9 mouse cellular contexts compared by ENCODE assay signal in the genomic region with DNA sequence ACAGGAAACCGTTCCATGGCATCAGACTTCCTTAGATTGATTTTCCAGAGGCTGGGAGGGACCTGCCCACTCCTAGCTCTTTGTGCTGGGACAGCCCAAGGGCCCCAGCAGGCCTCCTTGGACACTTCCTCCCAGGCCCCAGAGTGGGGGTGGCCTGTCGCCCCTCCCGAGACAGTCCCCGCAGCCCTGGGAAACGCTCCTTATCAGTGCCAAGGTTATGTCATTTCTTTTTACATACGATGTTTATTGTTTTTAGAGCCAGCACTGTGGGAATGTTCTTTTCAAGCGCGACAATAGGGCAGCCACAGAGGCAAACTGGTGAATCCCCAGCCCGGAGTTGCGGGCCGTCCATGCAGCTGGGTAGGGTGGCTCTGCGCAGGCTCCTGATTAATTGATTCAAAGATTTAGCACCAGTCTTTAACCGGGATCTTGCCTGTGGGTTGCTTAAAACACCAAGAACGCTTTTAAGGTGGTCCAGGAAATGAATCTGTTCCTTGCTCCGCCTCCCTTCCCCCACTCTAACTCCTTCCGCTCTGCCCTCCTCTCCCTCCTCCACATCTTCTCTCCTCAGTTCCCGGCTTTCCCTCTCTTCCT.
DNase-seq lines count a peak whose midpoint lies in the region; ATAC-seq and TF ChIP-seq lines count a peak whose summit lies in the region.
"Had no signal": no experiment of that assay in that cellular context is flagged by ENCODE, and none has a peak within 500 bp of the region (broad histone marks: within the 10 kb centered on the region; RNA-seq: fewer than 3 reads in every experiment).

No protein-coding gene starts in this region.

- no peak for DNase-seq in spleen, adult 2 months (ENCODE audit: low read depth in 1 of 2, low spot score in 2 of 2)
- no peak for DNase-seq in spleen, adult 12 weeks (ENCODE audit: low spot score)
- peak; percentile 51 for DNase-seq in forebrain, postnatal 0 days
- DNase-seq in heart, postnatal 4 days, result peak; percentile 74
- DNase-seq in left cerebral cortex, postnatal 10 days (ENCODE audit: extremely low spot score in 1 of 2, low spot score in 2 of 2), result peak; percentile 30 to 86
- DNase-seq in lung, postnatal 14 days, result peak; percentile 71
- peak; percentile 39 for DNase-seq in right cerebral cortex, adult 2 months (ENCODE audit: low spot score in 2 of 2)
- no peak for DNase-seq in thymus, adult 2 months

- no peak for TF ChIP-seq POLR2A in spleen, adult 2 months (IDR thresholded peaks at IDR 0.05; ENCODE audit: low read depth, low read length)
- TF ChIP-seq POLR2A in thymus, adult 2 months (IDR thresholded peaks at IDR 0.05; ENCODE audit: control insufficient read depth, extremely low read depth, insufficient read depth, low read length, poor library complexity), result no peak

- H3K4me3 ChIP-seq in spleen, adult 2 months (ENCODE audit: extremely low read depth, insufficient read depth, insufficient read length), result 0 out of 2 replicates have a peak overlapping the region, but pooled peaks have one; percentile 10
- peak overlapping the region; percentile 38 for H3K4me3 ChIP-seq in forebrain, postnatal 0 days (ENCODE audit: low read depth, low read length)
- no peak overlapping the region for H3K4me3 ChIP-seq in thymus, adult 2 months (ENCODE audit: control insufficient read depth, insufficient read depth, low read length)

- TF ChIP-seq CTCF in spleen, adult 2 months (IDR thresholded peaks at IDR 0.05; ENCODE audit: extremely low read depth, insufficient read depth, insufficient read length, insufficient replicate concordance), result no peak
- no peak for TF ChIP-seq CTCF in forebrain, postnatal 0 days (IDR thresholded peaks at IDR 0.05; ENCODE audit: low read depth)
- no peak for TF ChIP-seq CTCF in thymus, adult 2 months (IDR thresholded peaks at IDR 0.05; ENCODE audit: borderline replicate concordance, control insufficient read depth, extremely low read depth, insufficient read depth, low read length, poor library complexity)

- peak overlapping the region; percentile 56 for H3K9ac ChIP-seq in forebrain, postnatal 0 days

- intact Hi-C loops in left cerebral cortex, postnatal 10 days (cut with DNase I), result loop anchor here (5.0 kb wide), 1 partner anchor 307 kb away; no protein-coding TSS in a partner anchor

- no peaks in the 10 kb centered on the region for H3K36me3 ChIP-seq in spleen, adult 2 months (ENCODE audit: control insufficient read depth, insufficient read depth, low read length)
- H3K36me3 ChIP-seq in forebrain, postnatal 0 days (ENCODE audit: insufficient read depth), result no peaks in the 10 kb centered on the region
- no peaks in the 10 kb centered on the region for H3K36me3 ChIP-seq in thymus, adult 2 months (ENCODE audit: control insufficient read depth, insufficient read depth, low read length)
- H3K36me3 ChIP-seq: G1E had no signal

- peak; percentile 64 for ATAC-seq in forebrain, postnatal 0 days

- WGBS in spleen, adult 2 months, result 14% methylated on average over 17 of the region's 17 CpGs
- WGBS in forebrain, postnatal 0 days, result 2% methylated on average over 17 of the region's 17 CpGs
- WGBS in thymus, adult 2 months, result 13% methylated on average over 17 of the region's 17 CpGs

- H3K4me2 ChIP-seq in forebrain, postnatal 0 days (ENCODE audit: low read depth), result peak overlapping the region; percentile 68

- no peaks in the 10 kb centered on the region for H3K27me3 ChIP-seq in spleen, adult 2 months (ENCODE audit: control insufficient read depth, insufficient read depth, low read length)
- no peaks in the 10 kb centered on the region for H3K27me3 ChIP-seq in forebrain, postnatal 0 days (ENCODE audit: insufficient read depth, low read length)
- no peaks in the 10 kb centered on the region for H3K27me3 ChIP-seq in thymus, adult 2 months (ENCODE audit: control insufficient read depth, insufficient read depth, low read length)

- 0 out of 2 replicates have a peak overlapping the region, but pooled peaks have one; percentile 21 for H3K27ac ChIP-seq in spleen, adult 2 months (ENCODE audit: insufficient read depth, low read length)
- H3K27ac ChIP-seq in forebrain, postnatal 0 days (ENCODE audit: low read depth, low read length), result peak overlapping the region; percentile 62
- no peak overlapping the region; the same call in 1 of the 2 replicates for H3K27ac ChIP-seq in thymus, adult 2 months (ENCODE audit: control insufficient read depth, insufficient read depth, low read length)

- peaks cover 15% of the 10 kb centered on the region; the same call in 1 of the 2 replicates for H3K4me1 ChIP-seq in spleen, adult 2 months (ENCODE audit: control insufficient read depth, insufficient read depth, insufficient read length)
- peaks cover 19% of the 10 kb centered on the region for H3K4me1 ChIP-seq in forebrain, postnatal 0 days (ENCODE audit: insufficient read depth)
- no peaks in the 10 kb centered on the region for H3K4me1 ChIP-seq in thymus, adult 2 months (replicated peaks; ENCODE audit: control insufficient read depth, insufficient read depth, low read length)

- no peaks in the 10 kb centered on the region for H3K9me3 ChIP-seq in forebrain, postnatal 0 days (ENCODE audit: low read length)
- H3K9me3 ChIP-seq: G1E had no signal

Comparison
In these comparisons a context has a peak if more than half of its experiments do, and no peak if none do; other contexts are left out.
1. DNase-seq: peak in forebrain, postnatal 0 days (single experiment), heart, postnatal 4 days (single experiment), left cerebral cortex, postnatal 10 days (2 of 2), lung, postnatal 14 days (single experiment) and right cerebral cortex, adult 2 months (2 of 2); none in spleen, adult 2 months (0 of 2), spleen, adult 12 weeks (single experiment) and thymus, adult 2 months (single experiment).